Mouse (Mus musculus) urinary bladder, adult 18-20 months (tissue): ENCODE measurements at regions not wholly inside any gene's neighbourhood (a gene's known extent, or its start where the extent isn't known, plus 50 kb on each side); places are given as distances from the start of the nearest gene placed in this dataset.
A peak's percentile ranks its signal among the peaks of the same experiment; 100 is the strongest.
"Not testable (repeated sequence)": the region's sequence is repeated elsewhere in the genome, so short reads cannot be mapped to it uniquely, and the experiment has no call there.

Experiments used
- DNase-seq, 2 experiments: peaks; one replicate each; pipeline ENCODE4 v3.0.0; 2022; ENCODE audit warnings: low spot score in 2 of 2, mixed read lengths in 2 of 2

DNA sequence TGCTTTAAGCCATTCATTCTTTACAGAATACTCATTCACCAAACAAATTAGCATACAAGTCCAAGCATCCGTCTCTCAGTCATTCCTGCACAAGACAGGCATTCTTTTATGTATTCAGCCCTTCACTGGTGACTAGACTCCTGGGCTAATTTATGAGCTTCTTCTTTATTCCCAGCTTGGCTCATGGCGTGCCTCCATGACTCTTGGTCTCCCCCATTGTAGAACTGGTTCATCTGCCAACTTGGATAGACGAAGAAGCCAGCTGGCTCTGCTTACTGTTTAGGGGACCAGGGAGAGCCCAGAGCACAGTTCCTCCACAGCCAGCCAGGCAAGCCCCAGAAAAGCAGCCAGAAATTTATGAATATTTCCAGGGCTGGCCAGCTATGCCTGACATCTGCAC is 421.2 kb upstream of the N6amt1 start:
- DNase-seq = peak in 1 of 2 experiments; percentile 23

DNA sequence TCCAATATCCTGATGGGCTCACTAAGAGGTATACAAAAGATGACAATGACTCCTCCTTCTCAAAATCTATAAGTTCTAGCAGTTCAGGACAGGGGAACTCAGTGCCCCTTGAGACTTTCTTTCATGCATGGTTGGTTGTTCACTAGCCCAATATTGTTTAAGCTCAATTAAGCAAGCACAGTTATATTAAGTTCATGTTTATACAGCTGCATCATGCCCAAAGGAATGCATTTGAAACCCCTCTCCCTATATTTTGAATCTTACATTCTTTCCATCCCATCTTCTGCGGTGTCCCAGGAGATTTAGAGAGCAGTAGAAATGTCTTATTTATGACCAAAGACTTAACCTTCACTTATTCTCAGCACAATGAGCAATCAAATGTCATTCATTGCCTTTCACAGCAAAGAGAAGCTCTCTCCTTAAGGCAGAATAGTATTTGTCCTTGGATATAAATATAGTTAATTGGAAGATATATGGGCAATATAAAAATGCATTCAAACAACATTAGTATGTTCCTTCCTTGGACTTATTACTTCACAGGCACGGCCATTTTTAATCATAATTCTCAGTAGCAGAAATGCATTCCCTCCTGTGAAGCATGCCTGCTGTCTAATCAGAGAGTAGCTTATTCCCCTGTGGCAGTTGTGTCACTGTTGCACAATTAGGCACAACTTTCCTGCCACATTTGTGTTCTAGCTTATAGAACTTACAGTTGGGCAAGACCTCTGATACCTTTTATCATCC is 455.8 kb upstream of the N6amt1 start:
- no peak for DNase-seq

GRCm38 (mm10) chr16:86894982-86895381 is 459.0 kb upstream of the N6amt1 start:
- DNase-seq = no peak

DNA sequence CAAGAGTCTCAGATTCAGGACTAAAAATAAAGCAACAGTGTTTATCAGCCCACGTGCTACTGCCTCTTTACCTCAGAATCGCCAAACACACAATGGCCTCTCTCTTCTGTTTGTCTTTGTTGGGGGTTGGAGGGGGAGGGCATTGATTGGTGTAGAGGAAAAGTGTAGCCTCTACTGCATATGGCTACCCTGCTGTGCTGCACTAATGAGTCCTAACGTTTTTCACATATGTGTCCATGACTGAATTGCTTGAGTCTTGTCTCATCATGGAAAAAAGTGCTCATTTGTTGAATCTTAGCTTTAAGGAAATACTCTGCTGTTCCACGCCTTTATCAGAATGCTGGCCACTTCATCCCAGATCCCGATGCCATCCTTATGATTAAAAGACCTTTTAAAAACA is 459.7 kb upstream of the N6amt1 start:
- no peak for DNase-seq

DNA sequence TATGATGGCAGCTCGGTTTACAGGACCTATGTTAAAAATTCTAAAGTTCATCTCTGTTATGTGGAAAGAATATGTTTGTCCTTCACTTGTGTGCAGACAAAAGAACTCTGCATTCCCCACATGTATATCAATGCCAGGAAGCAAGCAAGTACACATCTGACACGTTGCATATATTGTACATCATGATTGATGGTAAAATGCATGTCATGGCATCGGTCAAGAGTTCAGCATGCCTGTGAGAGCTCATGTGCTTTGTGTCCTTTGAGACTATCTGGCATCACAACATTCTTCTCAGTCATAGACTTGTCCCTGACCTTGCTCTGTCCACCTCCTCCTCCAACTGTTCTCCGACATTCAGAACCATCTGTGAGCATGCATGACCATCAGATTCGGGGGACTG is 465.6 kb upstream of the N6amt1 start:
- no peak for DNase-seq

DNA sequence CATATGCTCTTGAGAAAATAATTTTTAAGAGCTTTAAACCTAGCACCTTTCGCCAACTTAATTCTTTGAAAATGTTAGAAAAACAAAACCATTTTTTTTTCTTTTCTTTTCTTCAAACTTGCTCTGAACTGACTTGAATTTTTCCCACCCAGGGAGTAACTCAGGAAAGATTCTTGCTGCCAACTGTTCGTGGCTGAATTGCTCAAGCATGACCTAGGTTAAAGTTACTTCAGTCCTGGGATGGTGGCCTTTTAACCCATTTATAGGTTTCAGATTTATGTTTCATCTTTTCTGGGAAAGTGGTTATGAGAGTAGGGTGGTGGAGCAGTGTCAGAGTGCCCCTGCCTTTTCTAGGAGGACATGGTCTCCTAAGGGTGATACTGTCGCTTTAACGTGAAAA is 466.4 kb upstream of the N6amt1 start:
- DNase-seq = no peak

DNA sequence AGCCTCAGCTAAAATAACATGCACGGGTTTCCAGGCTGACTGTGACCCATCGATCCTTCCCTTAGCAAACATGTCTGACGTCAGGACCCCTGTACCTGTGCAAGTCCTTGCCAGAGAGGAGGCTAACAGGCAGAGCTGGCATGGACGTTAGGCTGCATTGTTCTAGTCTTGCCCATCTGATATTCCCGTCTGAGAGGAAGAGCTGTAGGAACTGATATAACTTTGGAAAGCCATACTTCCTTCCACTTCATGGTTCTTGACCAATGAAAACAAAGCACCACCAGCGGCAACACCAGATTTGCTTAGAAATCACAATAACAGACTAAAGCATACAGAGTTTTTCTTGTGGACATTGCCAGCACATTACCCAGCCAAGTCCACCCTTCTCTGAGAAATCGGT is 470.1 kb upstream of the N6amt1 start:
- no peak for DNase-seq

DNA sequence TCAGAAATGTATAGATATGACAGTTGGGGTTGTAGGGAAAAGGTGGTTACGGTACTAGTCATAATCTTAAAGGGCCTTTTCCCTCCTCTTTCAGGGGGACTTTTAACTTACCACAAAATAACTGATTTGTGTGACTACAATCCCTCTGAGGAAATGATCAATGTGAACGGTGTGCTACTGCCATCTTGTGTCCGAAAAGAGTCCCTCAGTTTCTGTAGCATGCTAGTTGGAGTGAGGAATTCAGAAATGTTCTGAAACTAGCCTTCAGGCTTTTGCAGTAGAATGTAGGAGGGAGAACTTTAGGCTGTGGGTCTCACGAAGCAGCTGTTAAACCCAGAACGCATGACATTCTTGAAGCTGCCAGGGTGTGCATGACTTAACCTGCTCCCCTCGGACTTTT is 471.5 kb upstream of the N6amt1 start:
- peak; percentile 19 to 41 for DNase-seq

DNA sequence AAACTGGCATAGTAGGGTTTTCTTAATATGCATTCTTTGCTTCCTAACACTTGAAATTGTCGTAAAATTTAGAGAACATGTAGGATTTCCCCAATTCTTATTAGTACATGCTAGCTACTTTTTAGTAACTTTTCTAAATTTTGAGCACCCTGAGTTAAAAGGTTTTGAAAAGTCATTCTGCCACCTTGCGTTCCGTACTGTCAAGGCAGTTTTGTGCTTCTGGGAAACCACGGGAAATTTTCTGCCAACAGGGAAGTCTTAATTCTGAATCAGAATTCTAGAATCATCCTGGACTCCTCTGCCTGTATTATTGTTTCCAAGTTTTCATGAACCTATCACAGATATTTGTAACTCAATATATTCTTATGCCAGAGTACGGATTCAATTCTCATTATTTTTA is 472.4 kb upstream of the N6amt1 start:
- DNase-seq = no peak

GRCm38 (mm10) chr16:86860828-86861227 is 493.2 kb upstream of the N6amt1 start:
- no peak for DNase-seq

- no peak for DNase-seq
Observed at GRCm38 (mm10) chr16:86855891-86856290, 498.1 kb upstream of the N6amt1 start.

DNA sequence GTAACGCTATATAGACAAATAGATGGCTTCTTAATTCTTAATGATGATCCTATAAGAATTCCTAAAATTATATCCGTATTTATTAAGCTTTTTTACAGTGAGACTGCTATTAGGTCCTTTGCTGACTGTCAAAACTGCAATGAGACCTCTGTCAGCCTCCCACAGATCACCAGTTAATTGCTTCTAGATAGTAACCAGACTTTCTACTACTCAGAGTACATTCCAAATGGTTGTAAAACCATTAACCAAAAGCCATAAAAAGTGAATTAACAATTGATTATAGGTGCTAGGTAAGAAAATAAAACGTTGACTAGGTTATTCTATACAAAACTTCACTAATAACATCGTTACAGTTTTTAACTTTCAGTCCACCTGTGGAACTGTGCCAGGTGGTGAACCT is 498.7 kb upstream of the N6amt1 start:
- DNase-seq = no peak

DNA sequence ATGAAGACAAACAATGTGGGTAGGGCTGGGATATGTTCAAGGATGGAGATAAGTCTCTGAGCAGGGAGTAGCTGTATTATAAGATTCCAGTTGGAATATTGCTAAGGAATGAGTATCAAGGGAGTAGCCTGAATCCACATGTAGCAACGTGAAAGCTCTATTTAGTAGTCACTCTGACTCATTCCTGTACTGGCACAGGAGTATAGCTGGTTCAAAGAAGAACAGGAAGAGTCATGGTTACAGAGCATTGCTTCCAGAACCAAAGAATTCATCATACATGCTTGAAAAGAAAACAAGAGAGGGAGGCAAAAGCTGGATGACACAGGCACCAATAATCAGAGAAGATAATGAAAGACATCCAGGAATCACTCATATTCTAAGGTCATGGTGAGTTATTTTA is 500.6 kb upstream of the N6amt1 start:
- DNase-seq = no peak

DNA sequence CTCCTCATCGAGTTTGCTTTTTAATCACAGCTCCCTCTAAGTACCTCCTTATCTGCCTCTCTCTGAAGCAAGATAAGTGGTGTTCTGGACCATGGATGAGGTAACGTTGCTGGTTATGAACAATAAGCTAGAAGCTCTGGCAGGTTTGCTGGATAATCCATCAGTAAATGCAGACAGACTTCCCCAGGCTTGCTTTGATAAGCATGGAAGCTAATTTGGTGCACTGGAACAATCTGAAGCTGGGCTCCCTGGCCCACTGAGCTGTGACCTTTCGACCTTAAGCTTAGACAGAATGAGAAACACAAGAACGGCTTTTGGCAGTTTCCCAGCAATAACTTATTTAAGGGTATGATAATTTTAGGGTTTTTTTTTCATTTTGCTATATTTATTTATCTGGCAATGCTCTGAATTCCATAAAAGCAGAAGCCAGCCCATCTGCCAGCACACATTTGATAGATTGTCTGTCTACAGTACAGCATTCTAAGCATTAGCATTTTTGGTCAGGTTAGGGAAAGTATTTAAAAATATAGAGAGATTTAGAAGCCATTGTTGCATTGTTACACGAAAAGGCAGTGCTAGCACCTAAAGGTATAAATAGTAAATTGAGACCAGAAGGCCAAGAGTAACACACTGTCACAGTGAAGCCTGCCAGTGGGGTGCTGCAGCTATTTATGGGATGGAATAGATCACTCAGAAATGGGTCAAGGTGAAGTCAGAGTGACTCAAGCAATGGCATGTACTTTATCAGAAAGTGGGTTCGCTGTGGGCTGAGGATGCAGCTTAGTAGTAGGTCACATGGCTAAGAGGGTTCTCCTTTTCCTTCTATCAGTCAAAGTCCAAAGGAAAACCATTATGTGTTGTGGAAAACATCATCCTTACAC is 515.3 kb upstream of the N6amt1 start:
- no peak for DNase-seq

GRCm38 (mm10) chr16:86827645-86828044 is 526.3 kb upstream of the N6amt1 start:
- no peak for DNase-seq

DNA sequence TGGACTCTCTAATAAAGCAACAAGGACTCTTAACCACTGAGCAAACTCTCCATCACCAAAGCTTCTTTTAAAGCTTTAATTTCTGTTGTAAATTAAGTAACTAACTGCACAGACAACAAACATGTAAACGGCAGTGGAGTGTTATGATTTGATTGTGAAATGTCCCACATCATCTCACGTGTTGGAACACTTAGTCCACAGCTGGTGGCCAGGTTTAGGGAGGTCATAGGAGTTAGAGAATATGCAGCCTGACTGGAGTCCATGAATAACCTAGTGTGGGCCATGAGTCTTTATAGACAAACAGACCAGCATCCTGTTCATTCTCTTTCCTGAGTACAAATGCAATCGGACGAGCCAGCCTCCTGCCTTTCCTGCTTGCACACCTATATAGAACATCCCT is 527.3 kb upstream of the N6amt1 start:
- no peak for DNase-seq

DNA sequence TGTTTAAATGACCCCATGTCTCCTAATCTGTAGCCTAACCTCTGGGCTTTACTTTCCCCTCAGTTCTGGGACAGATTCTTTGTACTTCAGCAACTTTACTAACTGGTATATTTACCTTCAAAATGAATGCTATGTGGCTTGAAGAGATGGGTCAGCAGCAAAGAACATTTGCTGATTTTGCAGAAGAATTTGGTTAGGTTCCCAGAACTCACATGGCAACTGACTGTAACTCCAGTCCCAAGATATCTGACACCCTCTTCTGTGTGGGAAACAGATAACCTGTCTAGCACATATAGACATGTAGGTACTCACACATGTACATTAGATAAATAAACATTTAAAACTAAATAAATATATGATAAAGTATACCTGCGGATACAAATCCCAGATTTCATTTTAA is 530.5 kb upstream of the N6amt1 start:
- DNase-seq = no peak

DNA sequence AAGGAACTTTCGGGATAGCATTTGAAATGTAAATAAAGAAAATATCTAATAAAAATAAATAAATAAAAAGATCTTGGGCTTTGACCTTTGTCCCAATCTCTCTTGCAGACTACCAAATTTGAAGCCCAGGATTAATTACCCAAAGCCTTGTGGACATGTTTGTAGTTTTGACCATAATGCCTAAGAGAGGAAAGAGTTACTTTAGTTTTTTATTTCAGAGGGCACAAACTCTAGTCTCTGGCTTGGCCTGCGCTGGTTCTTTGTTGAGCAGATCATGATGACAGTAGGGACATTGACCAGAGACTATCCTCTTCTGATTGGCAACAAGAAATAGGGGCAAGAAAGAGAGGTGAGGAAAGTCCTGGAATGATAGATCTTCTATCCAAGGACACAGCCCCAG is 532.4 kb upstream of the N6amt1 start:
- no peak for DNase-seq

- not testable (repeated sequence) for DNase-seq
Observed at GRCm38 (mm10) chr16:86818639-86819038, 535.3 kb upstream of the N6amt1 start.

DNA sequence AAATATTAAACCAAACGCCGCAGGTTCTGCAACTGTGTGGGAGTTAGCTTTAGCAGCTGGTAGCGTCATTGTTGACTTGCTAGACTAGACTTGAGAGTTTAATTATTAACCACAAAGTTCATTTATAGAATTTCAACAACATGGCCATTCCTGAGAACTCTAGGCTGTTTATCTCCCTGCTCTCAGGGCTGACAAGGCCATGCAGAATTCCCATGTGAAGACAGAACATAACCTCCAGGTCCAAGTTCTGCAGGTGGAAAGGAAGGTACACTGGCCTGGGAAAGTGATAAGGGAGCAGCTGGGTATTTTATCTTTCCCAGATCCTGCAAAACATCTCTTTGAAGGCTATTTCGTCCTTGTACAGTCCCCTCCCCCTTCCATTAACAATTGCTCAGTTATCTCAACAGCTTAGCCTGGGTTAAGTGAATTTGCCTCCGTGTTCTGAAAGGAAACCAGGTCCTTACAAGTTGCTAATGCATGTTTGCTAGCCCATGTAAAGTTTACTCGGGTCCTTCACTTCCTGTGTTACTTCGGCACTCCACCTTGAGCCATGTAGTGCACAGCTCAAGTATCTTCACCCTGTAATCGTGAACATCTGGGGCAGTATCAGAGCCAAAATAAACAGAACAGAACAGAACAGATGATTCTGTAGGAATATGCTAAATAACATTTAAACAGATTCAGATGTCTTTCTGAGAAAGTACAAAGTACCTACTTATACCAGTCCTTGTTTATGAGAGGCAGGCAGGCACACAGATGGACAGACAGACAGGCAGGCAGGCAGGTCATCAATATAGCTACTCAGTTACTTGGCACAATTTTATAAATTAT is 537.0 kb upstream of the N6amt1 start:
- DNase-seq = no peak

GRCm38 (mm10) chr16:86816006-86816405 is 538.0 kb upstream of the N6amt1 start:
- DNase-seq = no peak

DNA sequence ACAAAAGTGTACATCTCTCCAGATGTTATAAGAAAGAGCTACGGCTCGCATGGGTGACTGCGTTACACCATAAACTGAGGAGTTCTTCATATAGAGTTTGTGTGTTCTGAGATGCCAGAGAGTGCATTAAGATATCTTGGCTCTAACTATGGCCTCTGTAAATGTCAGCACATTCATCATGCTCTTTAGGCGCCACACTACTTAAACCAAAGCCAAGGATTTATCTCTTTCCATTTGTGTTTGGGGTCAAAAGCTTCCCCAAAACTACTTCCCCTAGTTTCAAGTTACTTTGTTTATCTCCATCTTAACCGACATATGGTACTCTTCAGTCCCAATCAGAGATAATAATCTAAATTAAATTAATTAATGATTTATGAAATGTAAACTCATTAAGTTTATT is 541.3 kb upstream of the N6amt1 start:
- no peak for DNase-seq
